Mouse (Mus musculus): ENCODE data around the gene Ttll9.

Gene Ttll9

GRCm38 (mm10) chr2:153052700-153053351, 90.5 kb downstream of the Ttll9 start:
- no peak for DNase-seq (ENCODE audit: low spot score)

- DNase-seq (ENCODE audit: low spot score) = no peak
Observed at GRCm38 (mm10) chr2:153053896-153054295, 91.6 kb downstream of the Ttll9 start.

- DNase-seq (ENCODE audit: low spot score) = no peak
Observed at GRCm38 (mm10) chr2:153055270-153055920, 93.1 kb downstream of the Ttll9 start.
